Mouse (Mus musculus): ENCODE results near the gene C2cd3. TPM values are rescaled to one million over a fixed set of nuclear protein-coding genes. Genes with fewer than 3 reads are reported as not detected.

C2cd3 gene
- polyA plus RNA-seq, 1 experiment from 2014 or later = 23.6 TPM

DNA sequence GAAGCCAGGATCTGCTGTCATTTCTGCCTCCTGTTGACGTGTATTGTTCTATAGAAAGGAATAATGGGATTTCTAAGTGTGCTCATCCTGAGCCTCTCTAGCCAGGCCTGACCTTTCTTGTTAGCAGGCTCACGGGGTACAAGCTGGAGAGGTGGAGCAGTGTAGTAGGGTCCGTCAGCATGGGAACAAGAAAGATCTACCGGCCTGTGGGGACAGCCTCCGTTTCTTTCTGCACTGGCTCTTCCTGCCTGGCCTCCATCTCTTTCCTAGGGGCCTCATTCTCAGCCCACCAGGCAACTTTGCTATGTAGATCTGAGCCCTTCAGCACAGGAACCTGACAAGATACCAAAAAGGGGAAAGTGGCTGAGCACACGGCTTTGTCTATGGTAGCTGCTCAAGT lies 96.7 kb downstream of the C2cd3 start:
- WGBS = 83% methylated on average over 6 of the region's 6 CpGs
- H3K9me3 ChIP-seq (ENCODE audit: control insufficient read depth, low read length) = no peaks in the 10 kb centered on the region

GRCm38 (mm10) chr7:100469502-100469901 lies 97.5 kb downstream of the C2cd3 start:
- no peak for DNase-seq (ENCODE audit: low spot score)
- no peak overlapping the region for H3K27ac ChIP-seq (ENCODE audit: low read depth)
- no peaks in the 10 kb centered on the region for H3K27me3 ChIP-seq (replicated peaks; ENCODE audit: control insufficient read depth, insufficient read depth, low read length)
- no peak overlapping the region for H3K4me2 ChIP-seq (ENCODE audit: low read length)
- 88% methylated on average over 1 of the region's 1 CpGs for WGBS
- H3K4me1 ChIP-seq (replicated peaks; ENCODE audit: control insufficient read depth, insufficient read depth, low read length) = peaks cover 7% of the 10 kb centered on the region; the same call in 1 of the 2 replicates
- no peak overlapping the region for H3K4me3 ChIP-seq (ENCODE audit: low read depth, low read length)
- no peaks in the 10 kb centered on the region for H3K9me3 ChIP-seq (ENCODE audit: control insufficient read depth, low read length)
- ATAC-seq (replicated peaks; ENCODE audit: low FRiP score, low TSS enrichment, low read depth) = no peak
- H3K9ac ChIP-seq (ENCODE audit: low read length) = no peak overlapping the region
- H3K36me3 ChIP-seq (ENCODE audit: control insufficient read depth, insufficient read depth, low read length) = peaks cover 28% of the 10 kb centered on the region

More for the DNA sequence above, 96.7 kb downstream of the C2cd3 start:
- no peak for DNase-seq (ENCODE audit: low spot score)
- H3K27me3 ChIP-seq (replicated peaks; ENCODE audit: control insufficient read depth, insufficient read depth, low read length) = no peaks in the 10 kb centered on the region
- H3K36me3 ChIP-seq (ENCODE audit: control insufficient read depth, insufficient read depth, low read length) = peaks cover 28% of the 10 kb centered on the region
- H3K27ac ChIP-seq (ENCODE audit: low read depth) = no peak overlapping the region
- peaks cover 7% of the 10 kb centered on the region; the same call in 1 of the 2 replicates for H3K4me1 ChIP-seq (replicated peaks; ENCODE audit: control insufficient read depth, insufficient read depth, low read length)
- ATAC-seq (replicated peaks; ENCODE audit: low FRiP score, low TSS enrichment, low read depth) = no peak
- no peak overlapping the region for H3K4me2 ChIP-seq (ENCODE audit: low read length)
- no peak overlapping the region for H3K4me3 ChIP-seq (ENCODE audit: low read depth, low read length)
- H3K9ac ChIP-seq (ENCODE audit: low read length) = no peak overlapping the region

- Histone ChIP-seq H3K36me3 (ENCODE audit: control insufficient read depth, insufficient read depth, low read length) (peaks cover 28% of the 10 kb centered on the region), H3K4me2 (ENCODE audit: low read length) (no peak overlapping the region), H3K9me3 (ENCODE audit: control insufficient read depth, low read length) (no peaks in the 10 kb centered on the region), H3K27me3 (replicated peaks; ENCODE audit: control insufficient read depth, insufficient read depth, low read length) (no peaks in the 10 kb centered on the region), H3K4me3 (ENCODE audit: low read depth, low read length) (no peak overlapping the region), H3K9ac (ENCODE audit: low read length) (no peak overlapping the region), H3K4me1 (replicated peaks; ENCODE audit: control insufficient read depth, insufficient read depth, low read length) (no peaks in the 10 kb centered on the region), H3K27ac (ENCODE audit: low read depth) (no peak overlapping the region)
- DNase-seq (ENCODE audit: low spot score) (no peak), ATAC-seq (replicated peaks; ENCODE audit: low FRiP score, low TSS enrichment, low read depth) (no peak)
- 86% methylated on average over 11 of the region's 11 CpGs for WGBS
Measured at GRCm38 (mm10) chr7:100470796-100471406, 98.9 kb downstream of the C2cd3 start.

DNA sequence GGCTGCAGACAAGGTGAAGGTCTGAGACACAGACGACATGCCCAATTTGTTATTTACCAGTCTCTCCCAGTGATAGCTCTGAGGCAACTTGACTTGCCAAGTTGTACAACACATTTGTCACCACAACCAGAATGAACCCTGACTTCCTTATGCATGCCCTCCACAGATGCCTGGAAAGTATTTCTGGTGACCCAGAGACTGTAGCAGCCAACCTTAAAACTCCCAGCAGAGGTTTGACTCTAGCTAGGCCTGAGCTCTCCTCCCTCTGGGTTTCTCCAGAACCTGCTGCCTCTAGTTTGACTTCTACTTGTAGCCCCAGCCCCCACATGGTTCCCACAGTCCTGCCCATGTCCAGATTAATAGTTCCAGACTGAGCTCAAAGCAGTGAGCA lies 99.4 kb downstream of the C2cd3 start:
- WGBS = 74% methylated on average over 1 of the region's 1 CpGs
- no peak for ATAC-seq (replicated peaks; ENCODE audit: low FRiP score, low TSS enrichment, low read depth)
- Histone ChIP-seq H3K27ac (ENCODE audit: low read depth) (no peak overlapping the region), H3K4me2 (ENCODE audit: low read length) (no peak overlapping the region), H3K27me3 (replicated peaks; ENCODE audit: control insufficient read depth, insufficient read depth, low read length) (no peaks in the 10 kb centered on the region), H3K36me3 (ENCODE audit: control insufficient read depth, insufficient read depth, low read length) (peaks cover 25% of the 10 kb centered on the region), H3K9ac (ENCODE audit: low read length) (no peak overlapping the region), H3K4me3 (ENCODE audit: low read depth, low read length) (no peak overlapping the region), H3K9me3 (ENCODE audit: control insufficient read depth, low read length) (no peaks in the 10 kb centered on the region), H3K4me1 (replicated peaks; ENCODE audit: control insufficient read depth, insufficient read depth, low read length) (no peaks in the 10 kb centered on the region)
- no peak for DNase-seq (ENCODE audit: low spot score)

- H3K27me3 ChIP-seq (replicated peaks; ENCODE audit: control insufficient read depth, insufficient read depth, low read length) = no peaks in the 10 kb centered on the region
- no peak for DNase-seq (ENCODE audit: low spot score)
- no peak within 1 kb of the TSS for H3K27ac ChIP-seq (ENCODE audit: low read depth)
- 77% methylated on average over 6 of the region's 6 CpGs for WGBS
- no peak within 1 kb of the TSS for H3K9ac ChIP-seq (ENCODE audit: low read length)
- H3K4me1 ChIP-seq (replicated peaks; ENCODE audit: control insufficient read depth, insufficient read depth, low read length) = no peaks in the 10 kb centered on the region
- peaks cover 20% of the 10 kb centered on the region for H3K36me3 ChIP-seq (ENCODE audit: control insufficient read depth, insufficient read depth, low read length)
- H3K4me2 ChIP-seq (ENCODE audit: low read length) = no peak within 1 kb of the TSS
- no peak for ATAC-seq (replicated peaks; ENCODE audit: low FRiP score, low TSS enrichment, low read depth)
- no peak within 1 kb of the TSS for H3K4me3 ChIP-seq (ENCODE audit: low read depth, low read length)
- H3K9me3 ChIP-seq (ENCODE audit: control insufficient read depth, low read length) = no peaks in the 10 kb centered on the region
Measured at GRCm38 (mm10) chr7:100472777-100473176, 100.7 kb downstream of the C2cd3 start, which contains the start of gene Ucp3. TSS of gene Ucp3 (plus strand) at chr7:100472990.

GRCm38 (mm10) chr7:100473846-100474454 lies 101.9 kb downstream of the C2cd3 start:
- no peak overlapping the region for H3K27ac ChIP-seq (ENCODE audit: low read depth)
- no peak overlapping the region for H3K4me3 ChIP-seq (ENCODE audit: low read depth, low read length)
- no peak for DNase-seq (ENCODE audit: low spot score)
- H3K4me1 ChIP-seq (replicated peaks; ENCODE audit: control insufficient read depth, insufficient read depth, low read length) = no peaks in the 10 kb centered on the region
- 76% methylated on average over 9 of the region's 9 CpGs for WGBS
- no peaks in the 10 kb centered on the region for H3K9me3 ChIP-seq (ENCODE audit: control insufficient read depth, low read length)
- ATAC-seq (replicated peaks; ENCODE audit: low FRiP score, low TSS enrichment, low read depth) = no peak
- H3K9ac ChIP-seq (ENCODE audit: low read length) = no peak overlapping the region
- H3K27me3 ChIP-seq (replicated peaks; ENCODE audit: control insufficient read depth, insufficient read depth, low read length) = no peaks in the 10 kb centered on the region
- peaks cover 17% of the 10 kb centered on the region for H3K36me3 ChIP-seq (ENCODE audit: control insufficient read depth, insufficient read depth, low read length)
- no peak overlapping the region for H3K4me2 ChIP-seq (ENCODE audit: low read length)

- no peak overlapping the region for H3K27ac ChIP-seq (ENCODE audit: low read depth)
- 53% methylated on average over 1 of the region's 1 CpGs for WGBS
- no peaks in the 10 kb centered on the region for H3K27me3 ChIP-seq (replicated peaks; ENCODE audit: control insufficient read depth, insufficient read depth, low read length)
- no peak for DNase-seq (ENCODE audit: low spot score)
- no peak for ATAC-seq (replicated peaks; ENCODE audit: low FRiP score, low TSS enrichment, low read depth)
- H3K36me3 ChIP-seq (ENCODE audit: control insufficient read depth, insufficient read depth, low read length) = peaks cover 10% of the 10 kb centered on the region
- H3K9me3 ChIP-seq (ENCODE audit: control insufficient read depth, low read length) = no peaks in the 10 kb centered on the region
- no peak overlapping the region for H3K9ac ChIP-seq (ENCODE audit: low read length)
- no peaks in the 10 kb centered on the region for H3K4me1 ChIP-seq (replicated peaks; ENCODE audit: control insufficient read depth, insufficient read depth, low read length)
- no peak overlapping the region for H3K4me3 ChIP-seq (ENCODE audit: low read depth, low read length)
- no peak overlapping the region for H3K4me2 ChIP-seq (ENCODE audit: low read length)
Measured at GRCm38 (mm10) chr7:100474680-100475079, 102.6 kb downstream of the C2cd3 start.

- Histone ChIP-seq H3K4me2 (ENCODE audit: low read length) (no peak overlapping the region), H3K27ac (ENCODE audit: low read depth) (no peak overlapping the region), H3K4me3 (ENCODE audit: low read depth, low read length) (no peak overlapping the region), H3K4me1 (replicated peaks; ENCODE audit: control insufficient read depth, insufficient read depth, low read length) (no peaks in the 10 kb centered on the region), H3K9ac (ENCODE audit: low read length) (no peak overlapping the region), H3K36me3 (ENCODE audit: control insufficient read depth, insufficient read depth, low read length) (no peaks in the 10 kb centered on the region), H3K27me3 (replicated peaks; ENCODE audit: control insufficient read depth, insufficient read depth, low read length) (no peaks in the 10 kb centered on the region), H3K9me3 (ENCODE audit: control insufficient read depth, low read length) (no peaks in the 10 kb centered on the region)
- no peak for ATAC-seq (replicated peaks; ENCODE audit: low FRiP score, low TSS enrichment, low read depth)
- 73% methylated on average over 20 of the region's 20 CpGs for WGBS
- no peak for DNase-seq (ENCODE audit: low spot score)
Measured at GRCm38 (mm10) chr7:100479100-100479822, 107.2 kb downstream of the C2cd3 start.
